Mouse (Mus musculus) Patski (cell line): Measurements from ENCODE around the gene Wfdc1. TPM values are rescaled to one million over a fixed set of nuclear protein-coding genes. Genes with fewer than 3 reads are reported as not detected.

Experiments
- ATAC-seq: fragments of 100-300 bp; one replicate; pipeline ENCODE4 v1.8.0; 2021
- CTCF ChIA-PET: fragments of 350-600 bp; sonication (Branson Sonifier 250); formaldehyde crosslinking; loops from one replicate; lab custom pipeline; 2022; ENCODE audit warnings: inconsistent platforms; lab: Charles Lee
- POLR2A ChIA-PET: fragments of 350-600 bp; sonication (Branson Sonifier 250); formaldehyde crosslinking; loops from one replicate; lab custom pipeline; 2022; ENCODE audit warnings: antibody characterized with exemption, inconsistent platforms; lab: Charles Lee
- DNase-seq: peaks from one replicate; pipeline ENCODE4 v3.0.0-alpha.2; 2011; ENCODE audit warnings: low read depth, low spot score
- H3K27me3 ChIP-seq: fragments of 371-371 bp; one replicate; pipeline ENCODE4 v1.5.1; 2021
- CTCF ChIP-seq: fragments of 100-300 bp; IDR thresholded peaks from one replicate; pipeline ENCODE4 v1.5.1; 2021
- in situ Hi-C: fragments of 300-500 bp; cut with MboI; formaldehyde crosslinking; loops from 3 replicates; pipeline ENCODE4 v1.11.1; 2018; ENCODE audit warnings: low pct_unique_long_range_greater_than_20kb, mixed read lengths
- polyA plus RNA-seq: library from polyadenylated mRNA; unstranded; gene quantifications from one replicate; pipeline ENCODE4 v1.2.3, GENCODE M21; 2021

The Wfdc1 gene
- polyA plus RNA-seq, 1 experiment from 2014 or later, result not detected

DNA sequence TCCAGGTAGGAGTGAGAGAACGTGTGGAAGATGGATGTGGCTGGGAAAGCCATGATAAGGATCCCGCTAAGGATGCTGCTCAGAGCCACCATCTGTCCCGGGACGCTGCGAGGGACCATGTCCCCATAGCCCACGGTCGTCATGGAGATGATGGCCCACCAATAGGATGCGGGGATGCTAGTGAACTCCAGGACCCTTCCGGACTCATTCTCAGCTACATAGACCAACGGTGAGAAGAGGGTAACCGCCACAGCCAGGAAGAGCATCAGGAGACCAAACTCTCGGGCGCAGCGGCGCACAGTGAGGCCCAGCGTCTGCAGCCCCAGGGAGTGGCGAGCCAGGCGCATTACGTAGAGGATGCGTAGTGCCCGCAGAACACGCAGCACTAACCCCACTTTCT lies 40.4 kb upstream of the Wfdc1 start:
- DNase-seq (no peak), ATAC-seq (no peak)
- TF ChIP-seq CTCF, result no peak
- H3K27me3 ChIP-seq, result peaks cover 50% of the 10 kb centered on the region
- in situ Hi-C loops, result no loop called here
- CTCF ChIA-PET, result interaction anchor here (0.8 to 1.5 kb wide), 2 partner anchors 10 to 13 kb away, joined by 3 to 4 read pairs; no protein-coding TSS in a partner anchor
- POLR2A ChIA-PET, result no interaction called here

DNA sequence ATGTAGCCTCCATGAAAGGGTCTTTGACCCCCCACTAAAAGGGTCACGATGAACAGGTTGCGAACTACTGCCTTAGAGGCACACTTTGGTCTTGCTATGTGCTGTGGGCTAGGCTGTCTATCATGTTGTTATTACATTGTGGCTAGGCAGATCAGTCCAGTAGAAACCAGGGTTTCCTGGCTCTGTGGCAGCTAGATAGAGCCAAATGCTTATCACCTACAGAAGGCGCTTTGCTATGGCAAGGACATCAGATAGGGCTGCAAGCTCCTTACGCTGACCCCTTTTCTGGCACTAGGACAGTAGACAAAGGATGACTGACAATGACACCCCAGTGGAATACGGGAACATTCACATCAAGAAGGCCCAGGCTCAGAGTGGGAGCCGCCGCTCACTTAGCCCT lies 39.0 kb upstream of the Wfdc1 start:
- DNase-seq, result no peak
- no peak for ATAC-seq
- POLR2A ChIA-PET, result no interaction called here
- CTCF ChIA-PET, result no interaction called here
- H3K27me3 ChIP-seq, result peaks cover 56% of the 10 kb centered on the region
- TF ChIP-seq CTCF, result no peak
- in situ Hi-C loops, result no loop called here

DNA sequence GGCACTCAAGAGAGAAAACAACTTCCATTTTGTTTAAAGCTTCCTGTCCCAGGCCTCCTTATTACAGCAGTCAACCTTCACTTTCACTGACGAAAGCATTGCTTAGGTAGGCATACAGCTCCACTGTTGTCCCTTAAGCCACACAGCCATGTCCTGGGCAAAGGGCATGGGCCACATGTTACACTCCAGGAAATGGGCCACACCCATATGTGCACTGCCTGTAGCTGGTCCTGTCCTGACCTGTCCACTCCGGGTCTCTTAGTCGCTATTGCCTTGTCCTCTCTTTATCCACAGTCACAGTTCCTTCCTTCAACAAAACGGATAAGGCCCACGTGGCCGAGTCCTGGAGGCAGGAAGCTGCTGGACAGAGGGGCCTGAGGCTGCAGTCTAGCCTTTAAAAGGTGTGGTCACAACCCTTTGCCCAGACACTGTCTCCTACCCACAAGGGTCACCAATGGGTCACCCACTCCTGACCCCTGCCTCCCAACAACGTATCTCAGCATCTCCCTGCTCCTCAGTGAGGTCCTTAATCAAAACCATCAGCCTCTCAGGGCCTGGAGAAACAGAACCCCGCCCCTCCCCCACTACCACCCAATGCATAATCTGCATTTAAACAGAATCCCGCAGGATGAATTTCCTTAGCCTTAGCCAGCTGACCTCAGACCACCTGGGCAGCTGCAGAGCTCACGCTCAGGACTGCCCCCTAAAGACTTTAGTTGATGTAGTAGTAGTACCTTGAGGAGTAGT lies 38.4 kb upstream of the Wfdc1 start:
- no peak for TF ChIP-seq CTCF
- in situ Hi-C loops, result no loop called here
- ChIA-PET CTCF (no interaction called here), POLR2A (no interaction called here)
- H3K27me3 ChIP-seq, result peaks cover 58% of the 10 kb centered on the region
- DNase-seq, result no peak
- ATAC-seq, result no peak

DNA sequence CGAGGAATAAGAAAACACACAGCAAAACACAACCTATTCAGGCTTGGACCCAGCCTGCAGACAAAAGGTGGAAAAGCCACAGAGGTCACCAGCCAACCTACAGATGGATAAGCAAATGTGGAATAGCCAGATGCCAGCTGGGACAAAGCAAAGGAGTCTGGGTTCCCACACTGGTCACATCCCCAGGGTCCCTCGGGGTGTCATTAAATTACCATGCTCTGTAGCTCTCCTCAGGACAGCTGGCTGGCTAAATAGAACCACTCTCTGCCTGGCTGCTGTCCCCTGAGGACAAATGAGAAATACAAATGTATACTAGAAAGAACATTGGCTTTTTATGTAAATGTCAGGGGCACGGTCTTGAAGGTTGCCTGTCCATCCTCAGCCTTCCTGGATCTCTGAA lies 35.3 kb upstream of the Wfdc1 start:
- CTCF ChIA-PET, result no interaction called here
- POLR2A ChIA-PET, result interaction anchor here (0.7 kb wide), 1 partner anchor 13 kb away, joined by 8 read pairs; no protein-coding TSS in a partner anchor
- ATAC-seq (no peak), DNase-seq (no peak)
- in situ Hi-C loops, result no loop called here
- H3K27me3 ChIP-seq, result peaks cover 53% of the 10 kb centered on the region
- TF ChIP-seq CTCF, result no peak

DNA sequence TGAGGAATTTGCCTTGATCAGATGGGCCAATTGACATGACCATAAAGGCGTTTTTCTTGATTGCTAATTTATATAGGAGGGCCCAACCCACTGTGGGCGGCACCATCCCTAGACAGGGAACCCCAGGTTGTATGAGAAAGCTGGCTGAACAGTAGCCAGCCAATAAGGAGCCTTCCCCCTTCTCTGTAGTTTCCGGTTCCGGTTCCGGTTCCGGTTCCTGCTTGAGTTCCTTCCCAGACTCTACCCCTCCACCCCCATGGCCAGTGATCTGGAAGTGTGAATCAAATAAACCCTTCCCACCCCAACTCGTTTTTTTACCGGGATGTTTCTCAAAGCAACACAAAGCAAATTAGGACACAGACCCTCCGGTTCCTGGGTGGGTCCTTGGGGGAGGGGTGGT lies 33.9 kb upstream of the Wfdc1 start:
- in situ Hi-C loops, result no loop called here
- no peak for TF ChIP-seq CTCF
- ChIA-PET CTCF (interaction anchor here (1.2 kb wide), 1 partner anchor 11 kb away, joined by 3 read pairs; no protein-coding TSS in a partner anchor), POLR2A (interaction anchor here (0.6 kb wide), 1 partner anchor 1044 kb away, joined by 4 read pairs; no protein-coding TSS in a partner anchor)
- H3K27me3 ChIP-seq, result peaks cover 56% of the 10 kb centered on the region
- ATAC-seq (no peak), DNase-seq (no peak)

DNA sequence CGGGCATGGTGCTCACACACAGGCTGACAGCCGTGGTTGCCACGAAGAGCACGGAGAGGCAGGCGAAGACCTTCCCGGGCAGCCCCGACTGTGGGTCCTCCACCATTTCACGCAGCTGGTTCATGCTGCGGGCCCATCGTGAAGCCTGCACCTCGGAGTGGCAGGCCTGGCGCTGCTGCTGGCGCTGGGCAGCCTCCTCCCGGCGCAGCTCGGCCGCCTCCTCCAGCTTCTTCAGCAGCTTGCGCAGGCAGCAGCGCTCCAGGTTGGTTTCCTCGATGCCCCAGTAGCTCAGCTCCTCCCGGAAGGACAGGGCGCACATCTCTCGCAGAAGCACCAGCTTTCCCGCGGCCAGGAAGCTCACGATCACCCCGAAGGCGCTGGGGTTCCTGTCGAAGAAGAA lies 33.3 kb upstream of the Wfdc1 start:
- DNase-seq (no peak), ATAC-seq (no peak)
- ChIA-PET POLR2A (interaction anchor here (0.6 to 1.2 kb wide), 3 partner anchors 15 to 1043 kb away, joined by 3 to 5 read pairs (median 4); no protein-coding TSS in a partner anchor), CTCF (interaction anchor here (1.2 kb wide), 1 partner anchor 11 kb away, joined by 3 read pairs; no protein-coding TSS in a partner anchor)
- peaks cover 52% of the 10 kb centered on the region for H3K27me3 ChIP-seq
- TF ChIP-seq CTCF, result no peak
- in situ Hi-C loops, result no loop called here

DNA sequence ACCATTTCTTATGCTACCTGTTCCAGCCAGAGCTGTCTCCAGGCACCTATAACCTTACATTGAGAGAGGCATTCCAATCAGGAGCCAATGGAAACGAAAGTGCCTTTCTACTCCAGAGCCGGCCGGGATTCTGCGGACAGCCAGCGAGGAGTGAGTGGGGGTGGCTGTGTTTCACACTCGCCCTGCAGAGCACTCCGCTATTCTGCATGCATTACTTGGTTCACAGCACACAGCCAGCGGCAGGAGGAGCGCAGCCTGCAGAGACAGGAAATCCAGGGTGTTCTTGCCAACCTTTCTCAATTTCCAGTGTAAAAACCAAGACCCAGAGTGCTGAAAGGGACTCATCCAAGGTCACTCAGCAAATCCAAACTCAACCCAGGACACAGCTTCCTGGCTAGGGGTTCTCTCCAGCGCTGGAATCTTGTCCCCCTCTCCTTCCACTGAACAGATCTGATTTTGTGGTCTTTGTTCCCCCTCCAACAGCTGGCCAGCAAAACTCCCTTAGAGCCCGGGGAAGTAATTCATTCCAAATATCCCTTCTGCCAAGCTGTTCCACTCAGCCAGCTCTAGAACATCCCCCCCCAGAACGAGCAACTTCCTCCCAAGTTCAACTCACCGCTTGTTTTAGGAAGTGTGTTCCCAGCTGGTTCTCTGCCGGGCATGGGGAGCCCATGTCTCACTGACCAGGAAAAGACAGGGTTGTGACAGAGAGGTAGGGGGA lies 31.4 kb upstream of the Wfdc1 start:
- H3K27me3 ChIP-seq, result peaks cover 50% of the 10 kb centered on the region
- CTCF ChIA-PET, result interaction anchor here (1.4 to 1.6 kb wide), 3 partner anchors 11 to 42 kb away, joined by 3 to 5 read pairs (median 4); no protein-coding TSS in a partner anchor
- no peak for TF ChIP-seq CTCF
- no peak for DNase-seq
- peak; percentile 48 for ATAC-seq
- in situ Hi-C loops, result no loop called here
- POLR2A ChIA-PET, result no interaction called here

DNA sequence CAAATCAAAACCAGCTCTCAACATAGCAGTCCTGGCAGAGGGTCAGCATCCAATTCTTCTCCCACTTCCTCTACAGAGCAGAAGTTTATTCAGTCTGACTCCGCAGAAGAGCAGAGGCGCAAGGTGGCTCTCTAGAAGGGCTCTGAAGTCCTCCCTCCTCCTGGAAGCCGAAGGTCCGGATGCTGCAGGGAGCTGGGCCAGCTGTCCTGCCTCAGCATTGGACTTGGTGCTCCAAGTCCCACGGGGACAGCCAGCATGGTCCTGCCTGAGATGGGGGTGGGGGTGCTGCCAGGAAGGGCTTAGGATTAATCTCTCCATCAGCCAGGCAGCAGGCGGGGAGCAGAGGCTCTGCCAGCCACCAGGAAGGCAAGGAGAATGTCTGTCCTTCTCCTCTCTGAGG lies 30.8 kb upstream of the Wfdc1 start, which contains the start of gene Kcng4:
TSS of gene Kcng4 (minus strand) at position 303 of the 400 bp plus-strand sequence.
- POLR2A ChIA-PET, result interaction anchor here (0.9 kb wide), 1 partner anchor 54 kb away, joined by 4 read pairs; no protein-coding TSS in a partner anchor
- DNase-seq (no peak), ATAC-seq (no peak)
- in situ Hi-C loops, result no loop called here
- CTCF ChIA-PET, result interaction anchor here (1.6 kb wide), 1 partner anchor 41 kb away, joined by 5 read pairs; no protein-coding TSS in a partner anchor
- no peak for TF ChIP-seq CTCF
- H3K27me3 ChIP-seq, result peaks cover 50% of the 10 kb centered on the region

DNA sequence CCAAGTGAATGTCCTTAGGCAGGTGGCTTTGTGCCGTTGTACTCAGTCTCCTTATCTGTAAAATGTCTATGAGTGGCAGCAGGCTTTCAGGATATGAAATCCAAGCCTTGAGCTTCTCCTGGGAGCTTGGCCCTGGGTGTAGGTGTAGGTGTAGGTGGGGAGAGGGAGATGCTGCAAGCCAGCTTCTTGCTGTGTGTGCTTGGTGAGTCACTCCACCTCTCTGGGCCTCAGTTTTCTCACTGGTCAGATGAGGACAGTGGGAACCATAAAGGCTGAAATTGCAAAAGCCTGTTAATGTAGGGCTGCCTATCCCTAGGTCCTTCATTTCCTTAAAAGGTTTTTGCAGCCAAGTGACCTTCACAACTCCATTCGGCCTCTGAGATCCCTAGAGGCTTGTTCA lies 30.2 kb upstream of the Wfdc1 start:
- ChIA-PET CTCF (interaction anchor here (1.0 to 1.6 kb wide), 2 partner anchors 11 to 41 kb away, joined by 4 to 5 read pairs; no protein-coding TSS in a partner anchor), POLR2A (interaction anchor here (0.9 kb wide), 1 partner anchor 55 kb away, joined by 4 read pairs; no protein-coding TSS in a partner anchor)
- in situ Hi-C loops, result no loop called here
- DNase-seq (no peak), ATAC-seq (no peak)
- H3K27me3 ChIP-seq, result peaks cover 55% of the 10 kb centered on the region
- TF ChIP-seq CTCF, result no peak

DNA sequence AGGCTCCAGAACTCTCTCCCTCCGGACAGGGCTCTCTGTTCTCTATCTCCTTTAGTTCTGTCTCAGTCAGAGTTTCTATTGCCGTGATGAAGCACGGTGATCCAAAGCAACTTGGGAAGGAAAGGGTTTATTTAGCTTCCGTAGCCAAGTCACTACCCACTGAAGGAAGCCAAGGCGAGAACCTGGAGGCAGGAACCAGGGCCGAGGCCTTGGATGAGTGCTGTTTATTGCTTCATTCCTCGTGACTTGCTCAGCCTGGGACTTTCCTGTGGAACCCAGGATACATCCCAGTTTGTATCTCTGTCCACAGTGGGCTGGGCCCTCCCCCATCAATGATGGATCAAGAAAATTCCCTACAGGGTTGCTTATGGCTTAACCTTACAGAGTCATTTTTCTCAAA lies 29.4 kb upstream of the Wfdc1 start:
- ATAC-seq, result no peak
- DNase-seq, result no peak
- TF ChIP-seq CTCF, result no peak
- CTCF ChIA-PET, result interaction anchor here (1.0 to 1.6 kb wide), 2 partner anchors 11 to 40 kb away, joined by 4 to 5 read pairs; no protein-coding TSS in a partner anchor
- in situ Hi-C loops, result no loop called here
- H3K27me3 ChIP-seq, result peaks cover 51% of the 10 kb centered on the region
- POLR2A ChIA-PET, result no interaction called here
